Mouse (Mus musculus) ES-E14 (cell line): Measurements from ENCODE around the gene Spns2.

ENCODE experiments used
- HCFC1 ChIP-seq: IDR thresholded peaks from 2 replicates; pipeline ENCODE4 v1.6.1; 2012; ENCODE audit warnings: low read length, inconsistent platforms, borderline replicate concordance; ENCODE audit not compliant: insufficient read depth
- MAFK ChIP-seq: IDR thresholded peaks from 2 replicates; pipeline ENCODE4 v1.6.1; 2014; ENCODE audit warnings: mild to moderate bottlenecking, low read depth, low read length, inconsistent platforms; ENCODE audit not compliant: insufficient read depth
- ZC3H11A ChIP-seq: IDR thresholded peaks from 2 replicates; pipeline ENCODE4 v1.6.1; 2012; ENCODE audit warnings: low read depth, mild to moderate bottlenecking, inconsistent platforms, low read length, borderline replicate concordance

DNA sequence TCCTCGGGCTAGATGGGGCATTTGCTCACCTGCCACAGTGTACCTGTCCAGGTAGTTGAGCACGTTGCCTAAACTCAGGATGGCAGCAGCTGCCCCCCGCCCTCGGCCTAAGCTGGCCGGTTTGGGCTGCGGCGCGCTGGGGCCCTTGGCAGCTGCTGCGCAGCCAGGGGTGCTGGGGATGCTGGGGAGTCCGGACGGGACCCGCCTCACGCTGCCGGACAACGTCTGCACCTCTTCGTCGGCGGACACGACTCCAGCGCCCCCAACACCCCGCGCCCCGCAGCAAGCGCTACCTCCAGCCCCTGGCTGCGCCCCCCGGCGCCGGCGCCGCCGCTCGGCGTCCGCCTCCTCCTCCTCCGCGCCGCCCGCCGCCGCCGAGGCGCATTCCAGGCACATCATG is 307 bp downstream of the Spns2 start:
- TF ChIP-seq ZC3H11A (no peak), HCFC1 (no peak), MAFK (no peak)
